Mouse (Mus musculus): ENCODE measurements around the gene Naga.

Gene Naga

DNA sequence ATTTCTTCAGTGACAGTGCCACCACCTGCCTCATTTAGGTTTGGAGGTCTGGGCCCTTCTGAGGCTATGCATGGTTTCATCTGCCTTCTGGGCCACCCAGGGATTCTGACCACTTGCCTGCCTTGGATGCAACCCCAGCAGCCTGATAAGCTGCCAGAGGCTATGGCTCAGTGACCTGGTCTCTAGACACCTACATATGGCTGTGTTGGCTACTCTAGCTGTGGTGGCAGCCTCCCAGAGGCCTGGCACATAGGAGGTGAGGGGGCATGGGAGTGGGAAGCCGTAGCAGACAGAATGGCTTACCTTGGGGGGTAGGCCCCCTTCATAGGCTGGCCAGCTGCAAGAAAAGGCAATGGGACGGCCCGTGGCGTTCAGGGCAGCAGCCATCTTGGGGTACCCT, 3.5 kb downstream of the Naga start:
- no peak for DNase-seq

DNA sequence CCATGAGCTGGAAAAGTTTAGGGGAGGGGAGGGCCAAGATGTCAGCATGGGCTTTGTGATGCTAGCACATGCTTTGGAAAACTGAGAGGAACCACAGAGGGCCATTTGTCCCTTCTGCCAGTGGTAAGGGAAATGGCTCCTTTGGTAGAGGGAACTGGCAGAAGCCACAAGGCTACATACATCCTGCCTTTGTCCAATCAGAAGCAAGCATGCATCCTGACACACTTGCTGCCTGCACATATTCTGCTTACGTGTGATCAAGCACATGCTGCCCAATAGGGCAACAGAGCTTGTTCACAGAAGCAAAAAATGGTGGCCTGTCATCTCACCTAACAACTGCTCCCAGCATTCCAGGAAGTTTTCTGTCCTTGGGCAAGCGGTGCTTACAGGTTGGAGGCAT, 13.3 kb downstream of the Naga start:
- DNase-seq: no peak

DNA sequence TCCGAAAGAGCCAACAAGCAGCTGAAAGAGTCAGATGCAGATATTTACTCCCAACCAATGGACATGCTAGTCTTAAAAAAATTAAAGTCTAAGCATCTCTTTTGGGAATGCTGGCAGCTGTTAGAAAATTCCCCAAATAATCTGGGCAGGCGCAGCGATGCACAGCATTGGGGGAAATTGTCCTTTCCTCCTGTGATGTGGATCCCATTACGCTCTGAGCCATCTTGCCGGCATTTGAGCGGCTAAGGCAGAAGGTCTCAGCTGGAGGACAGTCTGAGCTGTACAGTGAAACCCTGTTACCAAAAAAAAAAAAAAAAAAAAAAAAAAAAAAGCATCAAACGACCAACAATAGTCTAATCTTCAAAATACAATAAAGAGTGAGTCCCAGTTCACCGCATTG, 16.5 kb downstream of the Naga start:
- no peak for DNase-seq

DNA sequence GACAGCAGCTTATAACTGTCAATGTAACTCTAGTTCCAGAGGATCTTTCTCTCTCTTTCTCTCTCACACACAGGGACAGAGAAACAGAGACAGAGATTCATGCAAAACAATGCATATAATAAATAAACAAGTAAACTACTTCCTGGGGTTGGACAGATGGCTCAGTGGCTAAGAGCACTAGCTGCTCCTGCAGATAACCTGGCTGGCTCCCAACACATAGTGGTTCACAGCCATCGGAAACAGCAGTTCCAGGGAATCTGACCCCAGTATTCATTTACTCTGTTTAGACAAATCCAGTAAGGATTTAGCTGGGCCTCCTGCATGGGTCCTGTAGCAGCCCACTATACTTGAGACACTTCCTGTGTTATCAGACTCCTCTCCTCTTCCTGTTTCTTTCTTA, 19.1 kb downstream of the Naga start:
- no peak for DNase-seq

DNA sequence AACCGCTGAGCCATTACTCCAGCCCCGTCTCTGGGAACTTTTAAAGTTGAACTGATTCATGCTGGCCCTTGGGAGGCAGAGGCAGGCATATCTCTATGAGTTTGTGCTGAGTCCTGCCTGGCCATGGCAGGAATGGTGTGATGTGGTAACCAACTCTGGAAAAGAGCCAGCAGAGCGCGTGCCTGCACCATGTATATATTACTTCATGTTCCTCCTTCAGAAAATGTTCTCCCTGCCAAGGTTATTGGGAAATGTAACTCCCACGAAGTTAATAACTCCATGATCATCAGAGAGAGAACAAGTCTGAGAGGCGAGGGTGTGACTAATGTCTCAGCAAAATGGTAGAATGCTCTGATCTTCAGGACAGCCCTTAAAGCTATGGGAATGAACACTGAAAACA, 20.9 kb downstream of the Naga start:
- no peak for DNase-seq

DNA sequence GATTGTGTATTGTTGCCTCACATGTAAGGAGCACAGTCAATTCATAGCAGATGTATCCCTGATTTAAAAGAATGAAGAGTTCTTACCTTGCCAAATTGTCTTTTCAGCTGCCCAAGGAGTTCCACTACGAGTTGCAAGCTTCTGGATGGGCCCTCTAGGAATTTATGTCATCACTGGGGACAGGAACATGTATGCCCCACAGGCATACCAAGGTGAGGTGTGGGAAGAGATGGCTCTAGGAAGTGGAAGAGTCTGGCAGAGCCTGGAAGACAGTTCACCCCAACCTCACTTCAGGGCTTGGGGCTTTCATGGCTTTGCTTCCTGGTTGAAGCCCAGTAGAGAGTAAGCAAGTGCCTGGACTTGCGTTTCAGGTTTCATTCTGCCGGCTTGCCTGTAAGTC, 30.3 kb downstream of the Naga start:
- no peak for DNase-seq

DNA sequence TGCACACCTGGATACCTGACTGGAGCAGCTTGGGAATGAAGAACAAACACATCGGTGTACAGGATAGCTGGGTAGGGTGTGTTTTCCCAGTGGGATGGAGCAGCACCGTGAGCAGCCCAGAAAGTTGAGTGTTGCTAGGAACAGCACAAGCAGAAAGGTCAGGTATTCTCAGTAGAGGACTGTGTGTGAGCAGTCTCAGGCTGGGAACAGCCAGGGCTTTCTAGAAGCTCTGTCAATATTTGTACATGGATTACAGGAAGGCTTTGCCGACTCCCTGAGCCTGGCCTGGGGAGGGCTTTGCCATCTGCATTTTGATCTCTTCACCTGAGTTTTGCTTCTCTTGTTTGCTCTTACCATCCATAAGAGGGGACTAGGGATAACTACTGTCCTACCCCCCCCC, 31.6 kb downstream of the Naga start:
- DNase-seq: no peak

DNA sequence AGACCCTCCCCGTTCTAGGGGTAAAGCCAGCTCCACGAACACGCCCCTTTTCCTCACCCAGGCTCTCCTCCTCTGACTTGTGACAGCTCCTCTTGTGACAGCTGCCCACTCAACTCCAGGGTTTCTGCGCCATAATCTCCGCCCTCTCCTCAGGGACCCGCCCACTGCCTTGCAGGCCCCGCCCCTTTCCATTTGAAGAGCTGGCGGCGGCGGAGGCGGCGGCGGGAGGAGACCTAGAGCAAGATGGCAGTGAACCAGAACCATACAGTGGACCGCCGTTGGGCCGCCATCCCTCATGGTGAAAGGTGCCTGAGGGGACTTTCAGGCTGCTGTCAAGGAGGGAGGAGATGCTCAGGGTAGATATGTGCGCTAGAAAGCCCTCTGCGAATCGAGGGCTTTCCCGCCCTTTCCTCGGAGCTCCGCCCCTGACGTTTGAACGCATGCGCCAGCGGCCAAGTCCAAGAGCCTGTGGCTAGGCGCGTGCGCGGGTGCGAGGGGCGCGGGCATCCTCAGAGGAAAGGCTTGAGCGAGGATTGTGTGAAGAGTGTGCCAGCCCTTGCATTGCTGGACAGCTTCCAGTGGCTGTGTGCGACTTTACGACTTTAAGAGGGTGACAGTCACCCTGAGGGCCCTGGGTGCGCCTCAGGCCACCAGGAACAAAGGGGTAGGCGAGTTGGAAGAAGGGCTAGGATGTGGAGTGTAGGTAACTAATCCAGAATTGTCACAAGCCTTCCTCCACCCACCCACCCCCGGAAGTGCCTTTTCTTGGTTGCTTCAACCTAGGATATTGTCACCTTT, 39.8 kb downstream of the Naga start, which contains the start of gene Wbp2nl:
Gene Wbp2nl, plus strand, starts transcription at position 191 of the 798 bp plus-strand sequence.
- DNase-seq: no peak

DNA sequence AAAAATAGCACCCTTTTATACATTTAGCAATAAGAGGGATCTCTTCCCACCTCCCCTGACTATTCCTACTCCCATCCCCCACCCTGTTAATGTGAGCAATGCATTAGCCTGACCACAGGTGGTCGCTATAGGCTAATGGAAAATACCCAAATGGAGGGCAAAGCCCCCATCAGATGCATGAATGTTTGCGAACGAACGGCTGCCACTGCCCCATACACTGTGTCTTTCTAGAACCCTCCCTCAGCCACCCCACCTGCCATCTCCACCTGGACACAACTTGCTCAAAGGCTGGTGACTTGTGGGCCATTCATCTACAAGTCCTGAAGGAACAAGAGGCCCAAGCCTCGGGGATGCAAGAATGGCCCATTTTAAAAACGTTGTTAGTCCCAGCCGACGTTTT, 44.7 kb downstream of the Naga start:
- DNase-seq: no peak

DNA sequence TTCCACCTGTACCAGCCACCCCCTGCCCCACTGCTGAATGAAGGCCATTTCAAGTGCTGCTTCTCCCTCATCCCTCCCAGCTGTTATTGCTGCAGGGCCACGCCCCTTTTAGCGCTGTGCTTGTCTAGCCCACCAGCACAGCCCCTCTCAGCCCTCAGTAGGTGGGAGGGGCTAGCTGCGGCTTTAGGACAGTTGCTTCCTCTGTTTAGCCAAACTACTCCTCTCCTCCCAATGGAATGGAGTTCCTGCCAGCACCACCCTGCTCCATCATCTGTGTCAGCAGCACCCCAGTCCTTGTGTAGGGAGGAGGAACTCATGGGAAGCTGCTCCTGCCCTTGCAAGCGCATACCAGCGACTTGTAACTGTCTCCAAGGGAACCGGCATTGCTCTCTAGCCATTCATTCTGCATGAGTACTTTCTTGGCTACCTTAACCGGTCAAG, 45.4 kb downstream of the Naga start:
- no peak for DNase-seq

DNA sequence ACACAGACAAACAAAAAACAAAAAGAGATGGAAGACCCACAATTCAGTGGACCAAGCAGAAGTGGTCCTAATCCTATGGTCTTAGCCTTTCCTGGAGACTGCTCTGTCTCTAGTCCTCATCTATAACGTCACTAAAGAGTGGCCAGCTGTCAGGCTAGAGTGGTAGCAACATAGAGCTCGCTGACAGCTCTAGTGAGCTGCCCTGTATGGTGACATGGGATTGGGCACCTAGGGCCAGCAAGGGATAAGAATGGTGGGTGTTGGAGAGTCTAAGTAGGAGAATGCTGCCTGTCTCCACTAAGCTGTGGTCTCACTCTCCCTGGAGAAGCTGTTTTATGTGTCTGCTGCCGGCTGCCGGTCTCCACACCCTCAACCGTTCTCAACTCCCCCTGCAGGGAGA, 45.9 kb downstream of the Naga start:
- DNase-seq: no peak

DNA sequence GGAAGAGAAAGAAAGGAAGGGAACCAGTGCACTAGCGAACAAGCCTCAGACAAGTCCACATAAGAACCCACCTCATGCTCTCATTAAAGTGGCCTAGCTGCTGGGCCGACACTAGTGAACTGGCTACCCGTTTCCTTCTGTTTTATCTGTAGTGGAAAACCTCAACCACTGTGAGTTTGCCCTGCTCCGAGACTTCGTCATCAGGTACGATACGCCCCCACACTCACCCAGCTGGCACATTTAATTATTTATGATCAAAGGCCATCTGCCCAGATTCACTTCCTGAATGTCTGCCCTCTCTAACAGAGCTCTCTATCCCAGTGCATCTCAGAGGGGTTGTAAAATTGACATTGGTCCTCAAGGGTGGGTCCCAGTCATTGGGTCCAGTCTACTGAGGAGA, 48.5 kb downstream of the Naga start:
- DNase-seq: no peak

DNA sequence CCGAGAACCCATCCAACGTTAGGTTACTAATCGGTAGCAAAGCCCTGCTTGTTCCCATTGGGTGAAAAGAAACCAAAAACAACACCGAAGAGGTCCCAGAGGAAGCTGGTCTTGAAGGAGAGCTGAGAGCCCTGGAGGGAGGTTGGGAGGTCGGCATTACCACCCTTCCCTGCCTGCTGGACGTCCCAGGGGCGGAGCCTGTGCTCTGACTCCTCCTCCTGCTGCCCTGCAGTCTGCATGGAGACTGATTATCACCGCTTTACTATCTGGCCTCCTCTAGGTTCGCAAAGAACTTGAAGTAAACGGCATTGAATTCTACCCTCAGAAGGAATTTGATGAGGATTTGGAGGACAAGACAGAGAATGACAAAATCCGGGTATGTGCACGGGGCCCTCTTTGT, 52.6 kb downstream of the Naga start:
- no peak for DNase-seq

DNA sequence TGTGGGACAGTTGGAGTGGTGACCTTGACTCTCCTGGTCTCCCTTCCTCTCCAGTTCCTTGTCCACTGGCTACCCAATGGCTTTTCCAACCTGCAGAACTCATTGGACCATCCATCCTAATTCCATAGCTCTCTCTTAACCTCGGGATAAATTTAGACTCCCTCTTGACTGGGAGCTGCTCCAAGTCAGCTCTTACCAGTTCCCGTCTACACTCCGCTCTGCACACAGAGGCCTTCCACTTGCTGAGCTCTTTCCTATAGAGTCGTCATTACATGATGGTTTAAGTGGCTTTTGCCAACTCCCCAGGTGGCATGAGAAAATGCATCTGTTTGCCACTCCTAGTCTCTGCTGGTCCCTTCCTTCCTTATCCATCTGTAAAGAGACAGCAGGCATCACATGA, 58.1 kb downstream of the Naga start:
- DNase-seq: no peak

All from thymus, adult 18-20 months (tissue).